8 mouse cellular contexts compared by ENCODE assay signal in the genomic region with DNA sequence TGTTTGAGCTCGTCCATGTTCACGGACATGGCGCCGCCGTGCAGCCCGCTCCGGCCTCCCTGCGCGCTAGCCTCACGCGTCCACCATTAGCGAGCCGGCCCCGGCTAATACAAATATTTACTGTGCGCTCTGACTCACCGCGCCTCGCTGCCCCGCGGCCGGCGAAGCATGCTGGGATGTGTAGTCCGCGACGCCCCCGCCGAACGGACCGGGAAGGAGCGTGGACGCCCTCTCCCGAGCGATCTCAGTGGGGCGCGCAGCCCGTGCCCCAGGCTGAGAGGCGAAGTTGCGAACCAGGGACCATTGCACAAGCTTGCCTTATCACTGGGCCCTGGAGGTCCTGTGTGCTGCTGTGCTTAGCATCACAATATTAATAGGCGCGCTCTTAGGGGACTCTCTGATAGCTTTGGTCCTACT. TPM values are rescaled to one million over a fixed set of nuclear protein-coding genes. Genes with fewer than 3 reads are reported as not detected.
DNase-seq lines count a peak whose midpoint lies in the region; ATAC-seq lines count a peak whose summit lies in the region.

No protein-coding gene starts in this region.

- peak; percentile 74 for ATAC-seq in hindbrain, embryonic 13.5 days (ENCODE audit: low FRiP score)

- peak; percentile 75 for DNase-seq in R1 (ENCODE audit: low read depth, low spot score)
- DNase-seq in cerebellum, postnatal 14 days, result peak; percentile 91 to 93
- peak; percentile 82 to 87 for DNase-seq in frontal cortex, postnatal 14 days (ENCODE audit: low spot score in 2 of 2)
- DNase-seq in layer of hippocampus, postnatal 36 days, result peak; percentile 90 to 91
- DNase-seq in lung, postnatal 25 days (ENCODE audit: low spot score), result peak; percentile 93
- peak; percentile 72 for DNase-seq in retina, adult 2 months (ENCODE audit: low read depth, low spot score)
- DNase-seq in thymus, postnatal 25 days, result peak; percentile 87

- peak overlapping the region; percentile 89 for H3K4me2 ChIP-seq in hindbrain, embryonic 13.5 days

- peaks cover 19% of the 10 kb centered on the region for H3K36me3 ChIP-seq in hindbrain, embryonic 13.5 days

- peak overlapping the region; percentile 88 for H3K9ac ChIP-seq in hindbrain, embryonic 13.5 days

- H3K4me3 ChIP-seq in hindbrain, embryonic 13.5 days, result peak overlapping the region; percentile 67

- under 1% methylated on average over 40 of the region's 40 CpGs for WGBS in hindbrain, embryonic 13.5 days

- H3K27ac ChIP-seq in hindbrain, embryonic 13.5 days, result peak overlapping the region; percentile 99

- no peaks in the 10 kb centered on the region for H3K9me3 ChIP-seq in hindbrain, embryonic 13.5 days

- no peaks in the 10 kb centered on the region for H3K27me3 ChIP-seq in hindbrain, embryonic 13.5 days

- peaks cover 50% of the 10 kb centered on the region for H3K4me1 ChIP-seq in hindbrain, embryonic 13.5 days (replicated peaks)

RNA-seq across cellular contexts. Expression of gene Ubald1, which starts 0.4 kb away (rescaled TPM):
- 53.7 and 54.1 TPM in 2 replicates for polyA plus RNA-seq in hindbrain, embryonic 13.5 days (2015; fragmentation: Nextera tagmentation; extraction: Ambion mirVana)
- 10 to 100 TPM; 91.3 to 94.9 TPM for total RNA-seq in layer of hippocampus, postnatal 36 days (2021)

RNA-seq across cellular contexts. Expression of gene Mgrn1, which starts 6.3 kb away (rescaled TPM):
- 107 and 115 TPM in 2 replicates for polyA plus RNA-seq in hindbrain, embryonic 13.5 days (2015; fragmentation: Nextera tagmentation; extraction: Ambion mirVana)
- total RNA-seq in layer of hippocampus, postnatal 36 days (2021), result 100 to 1,000 TPM; 213 TPM

RNA-seq across cellular contexts. Expression of gene 4930562C15Rik, which starts 44.5 kb away (rescaled TPM):
- polyA plus RNA-seq in hindbrain, embryonic 13.5 days (2015; fragmentation: Nextera tagmentation; extraction: Ambion mirVana), result 0.65 TPM in 2 replicates
- not detected for total RNA-seq in layer of hippocampus, postnatal 36 days (2021)

RNA-seq across cellular contexts. Expression of gene Nudt16l1, which starts 58.8 kb away (rescaled TPM):
- 128 and 131 TPM in 2 replicates for polyA plus RNA-seq in hindbrain, embryonic 13.5 days (2015; fragmentation: Nextera tagmentation; extraction: Ambion mirVana)
- total RNA-seq in layer of hippocampus, postnatal 36 days (2021), result 10 to 100 TPM; 76.4 to 82.1 TPM

Comparison
In these comparisons a context has a peak if more than half of its experiments do, and no peak if none do; other contexts are left out.
1. Peak in every context shown above with its lines: DNase-seq, ATAC-seq, H3K4me3 ChIP-seq and H3K27ac ChIP-seq.